Mouse (Mus musculus): ENCODE measurements around the gene Bmx. TPM values are rescaled to one million over a fixed set of nuclear protein-coding genes. Genes with fewer than 3 reads are reported as not detected.

Bmx gene
- 4.4 TPM for polyA plus RNA-seq (2014; fragmentation: Illumina TruSeq; extraction: RNeasy Lipid Tissue Mini Kit (QIAGEN cat#74804); ENCODE audit: low read depth, low replicate concordance)

DNA sequence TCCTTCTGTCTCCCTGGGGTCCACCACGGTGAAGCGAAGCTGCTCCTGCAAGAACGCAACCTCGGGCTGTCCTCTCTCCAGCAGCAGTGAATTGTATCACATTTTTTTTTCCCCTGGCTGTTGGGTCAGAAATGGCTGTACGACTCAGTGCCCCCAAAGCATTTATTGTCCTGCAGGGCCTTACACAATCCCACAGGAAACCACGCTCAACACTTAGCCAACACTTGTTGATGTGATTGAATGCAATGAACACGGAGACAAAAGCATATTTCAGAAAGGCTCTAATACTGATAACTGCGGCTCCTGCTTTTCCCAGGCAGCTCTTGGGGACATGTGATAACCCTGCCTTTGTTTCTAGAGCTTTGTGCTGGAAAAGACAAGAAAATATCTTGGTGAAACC, at the start of gene Bmx:
Gene Bmx, minus strand, starts transcription at position 137 of the 400 bp plus-strand sequence.

DNA sequence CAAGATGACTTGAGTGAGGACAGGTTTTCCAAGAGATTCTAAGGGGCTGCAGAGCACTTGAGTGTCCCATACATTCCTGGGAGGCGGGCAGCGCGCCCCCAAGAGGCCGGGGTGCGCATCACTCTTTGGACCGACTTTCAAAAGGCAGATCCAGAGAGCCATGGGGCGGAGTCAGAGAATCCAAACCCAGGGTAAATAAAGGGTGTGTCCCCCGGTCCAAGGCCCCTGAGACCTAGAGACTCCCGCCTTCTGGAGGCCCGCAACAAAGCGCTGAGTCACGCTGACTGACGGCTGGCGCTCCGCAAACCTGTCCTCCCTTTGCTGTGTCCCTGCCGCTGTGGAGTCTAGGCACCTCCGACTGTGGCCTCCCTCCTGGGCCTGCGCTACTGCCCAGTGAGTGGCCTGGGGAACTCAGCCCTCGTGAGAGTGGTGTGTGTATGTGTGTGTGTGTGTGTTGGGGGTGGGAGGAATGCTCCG, 11.3 kb upstream of the Bmx start, which contains the start of gene Pir:
Gene Pir, plus strand, starts transcription at position 87 of the 477 bp plus-strand sequence.

Other genes with a start within 250 kb of the Bmx start
- gene Car5b, start 230.2 kb downstream of the Bmx start, polyA plus RNA-seq (2014; fragmentation: Illumina TruSeq; extraction: RNeasy Lipid Tissue Mini Kit (QIAGEN cat#74804); ENCODE audit: low read depth, low replicate concordance), result 3.3 TPM
- gene Siah1b, start 181.7 kb downstream of the Bmx start, polyA plus RNA-seq (2014; fragmentation: Illumina TruSeq; extraction: RNeasy Lipid Tissue Mini Kit (QIAGEN cat#74804); ENCODE audit: low read depth, low replicate concordance), result 8.4 TPM
- gene Cltrn, start 169.4 kb downstream of the Bmx start, polyA plus RNA-seq (2014; fragmentation: Illumina TruSeq; extraction: RNeasy Lipid Tissue Mini Kit (QIAGEN cat#74804); ENCODE audit: low read depth, low replicate concordance), result not detected
- 18.1 TPM for gene Ace2, start 118.9 kb downstream of the Bmx start, polyA plus RNA-seq (2014; fragmentation: Illumina TruSeq; extraction: RNeasy Lipid Tissue Mini Kit (QIAGEN cat#74804); ENCODE audit: low read depth, low replicate concordance)
- 9.7 TPM for gene Pir, start 11.2 kb upstream of the Bmx start, polyA plus RNA-seq (2014; fragmentation: Illumina TruSeq; extraction: RNeasy Lipid Tissue Mini Kit (QIAGEN cat#74804); ENCODE audit: low read depth, low replicate concordance)
- gene Vegfd, start 115.2 kb upstream of the Bmx start, polyA plus RNA-seq (2014; fragmentation: Illumina TruSeq; extraction: RNeasy Lipid Tissue Mini Kit (QIAGEN cat#74804); ENCODE audit: low read depth, low replicate concordance), result 3.4 TPM
- gene Piga, start 161.6 kb upstream of the Bmx start, polyA plus RNA-seq (2014; fragmentation: Illumina TruSeq; extraction: RNeasy Lipid Tissue Mini Kit (QIAGEN cat#74804); ENCODE audit: low read depth, low replicate concordance), result 69.9 TPM
- gene Asb11, start 178.8 kb upstream of the Bmx start, polyA plus RNA-seq (2014; fragmentation: Illumina TruSeq; extraction: RNeasy Lipid Tissue Mini Kit (QIAGEN cat#74804); ENCODE audit: low read depth, low replicate concordance), result 17.4 TPM
- gene Asb9, start 248.1 kb upstream of the Bmx start, polyA plus RNA-seq (2014; fragmentation: Illumina TruSeq; extraction: RNeasy Lipid Tissue Mini Kit (QIAGEN cat#74804); ENCODE audit: low read depth, low replicate concordance), result not detected

Measured in sigmoid colon, adult 10 weeks (tissue).